Mouse (Mus musculus) MN1 (cell line): ENCODE data around the gene Vmn1r17.
"Not testable (repeated sequence)": the region's sequence is repeated elsewhere in the genome, so short reads cannot be mapped to it uniquely, and the experiment has no call there.

Experiments
- DNase-seq: peaks from one replicate; pipeline ENCODE4 v3.0.0-alpha.2; 2016; ENCODE audit warnings: low spot score

The Vmn1r17 gene

DNA sequence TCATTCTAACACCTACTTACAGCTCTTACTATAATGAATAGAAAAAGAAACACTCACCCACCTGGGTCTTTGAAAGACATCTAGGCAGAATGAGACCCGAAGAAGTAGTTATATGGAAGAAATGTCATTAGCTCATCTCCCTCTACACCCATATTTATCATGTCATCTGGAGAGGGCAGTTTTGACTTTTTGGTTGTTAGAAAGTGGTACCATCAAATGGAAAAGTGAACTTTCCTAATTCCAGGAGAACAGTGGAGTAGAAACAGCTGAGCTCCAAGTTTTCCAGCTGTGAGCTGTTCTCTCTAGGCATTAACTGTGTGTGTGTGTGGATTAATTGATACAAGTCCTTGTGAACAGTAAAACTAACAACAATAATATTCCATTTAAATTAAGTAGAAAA lies at the start of gene Vmn1r17:
Vmn1r17 (minus strand) TSS at position 101 of the 400 bp plus-strand sequence.
- no peak for DNase-seq

GRCm38 (mm10) chr6:57403480-57403879 lies 40.0 kb upstream of the Vmn1r17 start, which contains the start of gene Vmn1r19:
Vmn1r19 (plus strand) TSS chr6:57403780.
- not testable (repeated sequence) for DNase-seq

DNA sequence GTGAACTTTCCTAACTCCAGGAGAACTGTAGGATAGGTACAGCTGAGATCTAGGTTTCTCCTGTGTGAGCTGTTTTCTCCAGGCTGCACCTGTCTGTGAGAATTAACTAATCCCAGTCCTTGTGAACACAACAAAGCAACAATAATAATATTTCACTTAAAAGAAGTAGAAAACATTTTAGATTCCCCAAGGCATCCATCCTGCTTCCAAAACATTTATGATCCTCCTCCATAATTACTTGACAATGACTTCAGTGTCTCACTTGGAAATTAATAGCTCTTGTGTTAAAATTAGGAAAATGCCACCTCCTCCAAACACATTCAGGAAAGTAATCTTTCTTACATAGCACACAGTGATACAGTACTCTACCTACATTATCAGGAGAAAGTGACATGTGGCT lies 32.2 kb upstream of the Vmn1r17 start, which contains the start of gene Vmn1r18:
Vmn1r18 (minus strand) TSS at position 101 of the 400 bp plus-strand sequence.
- no peak for DNase-seq

GRCm38 (mm10) chr6:57367496-57367895 lies 4.0 kb upstream of the Vmn1r17 start:
- DNase-seq = no peak

GRCm38 (mm10) chr6:57365866-57366265 lies 2.3 kb upstream of the Vmn1r17 start:
- not testable (repeated sequence) for DNase-seq

- DNase-seq = no peak
Measured at GRCm38 (mm10) chr6:57356864-57357263, 6.7 kb downstream of the Vmn1r17 start.

DNA sequence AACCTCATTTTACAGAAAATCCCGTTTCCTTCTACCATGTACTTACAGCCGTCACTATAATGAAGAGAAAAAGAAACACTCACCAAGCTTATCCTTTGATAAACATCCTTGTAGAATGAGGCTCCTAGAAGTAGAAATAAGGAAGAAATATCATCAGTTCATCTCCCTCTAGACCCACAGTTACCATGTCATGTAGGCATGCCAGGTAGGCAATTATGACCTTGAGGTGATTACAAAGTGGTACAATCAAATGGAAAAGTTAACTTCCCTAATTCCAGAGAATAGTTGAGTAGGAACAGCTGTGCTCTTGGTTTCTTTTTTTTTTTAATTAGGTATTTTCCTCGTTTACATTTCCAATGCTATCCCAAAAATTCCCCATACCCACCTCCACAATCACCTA lies 34.1 kb downstream of the Vmn1r17 start, which contains the start of gene Vmn1r16:
Vmn1r16 (minus strand) TSS at position 101 of the 400 bp plus-strand sequence.
- no peak for DNase-seq

DNA sequence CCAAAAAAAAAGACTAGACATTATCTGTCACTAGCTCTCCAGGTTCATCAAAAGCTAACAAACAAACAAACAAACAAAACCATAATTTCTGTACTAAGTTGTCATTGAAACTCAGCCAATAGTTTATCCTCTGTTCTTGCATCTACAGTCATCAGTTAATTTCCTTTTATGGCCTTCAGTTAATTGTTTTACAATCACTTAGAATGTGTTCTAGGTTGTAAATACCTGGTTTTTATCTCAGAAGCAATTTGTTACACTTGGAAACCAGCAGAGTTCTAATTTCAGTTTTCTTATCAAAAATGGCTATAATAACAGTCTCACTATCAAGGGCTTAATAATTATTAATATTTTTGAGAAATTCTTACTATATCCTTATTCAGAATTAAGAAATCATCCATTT lies 37.4 kb downstream of the Vmn1r17 start:
- no peak for DNase-seq
